Mouse (Mus musculus): ENCODE measurements at regions not wholly inside any gene's neighbourhood (a gene's known extent, or its start where the extent isn't known, plus 50 kb on each side); places are given as distances from the start of the nearest gene placed in this dataset.

DNA sequence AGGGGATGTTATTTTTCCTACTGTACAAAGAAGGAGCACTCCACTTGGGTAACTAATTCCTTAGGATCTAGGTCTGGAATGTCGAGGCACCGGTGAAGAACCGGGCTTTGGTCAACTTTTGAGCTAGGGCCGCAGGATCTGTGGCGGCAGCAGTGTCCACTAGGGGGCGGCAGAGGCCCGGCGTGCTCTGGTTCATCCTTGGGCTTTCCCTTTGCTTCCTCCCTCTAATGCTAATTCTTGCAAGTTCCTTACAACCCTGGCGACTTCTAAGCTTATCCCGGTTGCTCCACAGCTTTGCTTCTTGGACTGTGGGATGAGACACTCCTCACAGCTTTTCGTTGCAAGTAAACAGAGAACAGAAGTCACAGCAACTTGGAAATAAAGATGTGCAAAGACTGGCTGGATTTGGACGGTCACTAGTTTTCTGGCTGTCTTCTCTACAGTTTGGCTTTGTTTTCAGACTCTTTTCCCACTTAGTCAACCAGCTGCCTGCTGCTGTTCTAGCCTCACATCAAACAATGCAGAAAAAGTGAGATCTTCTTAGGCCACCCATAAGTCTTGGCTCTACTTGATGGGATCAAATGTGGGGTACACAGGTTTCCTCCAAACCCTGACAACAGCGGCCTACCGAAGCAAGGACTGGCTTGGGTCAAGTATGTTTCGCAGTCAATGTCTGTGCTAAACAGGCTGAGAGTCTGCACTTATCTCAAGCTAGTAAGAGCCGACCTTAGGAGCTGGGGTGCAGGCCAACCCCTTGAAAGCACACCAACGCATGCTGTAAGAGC lies 51.2 kb upstream of the Tmem72 start:
- DNase-seq (ENCODE audit: low spot score): peak; percentile 62

- DNase-seq (ENCODE audit: low spot score): no peak
Measured at GRCm38 (mm10) chr6:116774954-116775675, 58.4 kb upstream of the Tmem72 start.

DNA sequence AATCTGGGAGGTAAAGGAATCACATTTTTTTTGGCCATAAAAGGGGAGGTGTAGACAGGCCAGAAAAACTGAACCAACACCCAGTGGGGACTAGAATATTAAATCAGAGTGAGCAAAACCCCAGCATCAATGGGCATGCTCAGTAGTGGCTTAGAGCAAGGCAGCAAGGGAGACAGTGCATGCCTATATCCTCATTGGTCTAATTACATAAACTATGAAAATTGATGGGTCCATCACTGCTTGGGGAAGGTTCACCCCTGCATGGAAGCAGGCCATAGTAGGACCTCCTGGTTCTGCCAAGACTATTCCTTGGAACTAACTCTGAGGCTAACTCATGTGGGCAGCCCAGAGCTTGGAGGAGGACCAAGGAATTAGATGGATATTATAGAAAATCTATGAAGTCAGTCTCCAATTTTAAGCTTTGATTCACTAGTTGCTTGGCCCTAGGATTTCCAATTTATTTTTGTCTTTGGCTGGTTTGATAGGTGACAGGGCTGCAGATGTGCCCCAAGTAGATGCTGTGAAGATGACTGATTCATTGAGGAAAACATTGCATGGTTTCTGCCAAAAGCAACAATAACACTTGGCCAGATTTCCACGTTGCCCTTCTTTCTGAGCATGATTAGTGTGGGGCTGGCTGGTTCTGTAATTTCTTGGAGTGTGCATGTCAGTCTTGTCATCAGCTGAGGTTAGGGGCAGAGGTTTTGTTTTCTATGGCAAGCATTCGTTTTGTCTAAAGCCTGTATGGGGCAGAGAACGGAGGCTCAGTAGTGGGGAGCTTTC lies 70.0 kb upstream of the Tmem72 start:
- DNase-seq (ENCODE audit: low spot score): no peak

DNA sequence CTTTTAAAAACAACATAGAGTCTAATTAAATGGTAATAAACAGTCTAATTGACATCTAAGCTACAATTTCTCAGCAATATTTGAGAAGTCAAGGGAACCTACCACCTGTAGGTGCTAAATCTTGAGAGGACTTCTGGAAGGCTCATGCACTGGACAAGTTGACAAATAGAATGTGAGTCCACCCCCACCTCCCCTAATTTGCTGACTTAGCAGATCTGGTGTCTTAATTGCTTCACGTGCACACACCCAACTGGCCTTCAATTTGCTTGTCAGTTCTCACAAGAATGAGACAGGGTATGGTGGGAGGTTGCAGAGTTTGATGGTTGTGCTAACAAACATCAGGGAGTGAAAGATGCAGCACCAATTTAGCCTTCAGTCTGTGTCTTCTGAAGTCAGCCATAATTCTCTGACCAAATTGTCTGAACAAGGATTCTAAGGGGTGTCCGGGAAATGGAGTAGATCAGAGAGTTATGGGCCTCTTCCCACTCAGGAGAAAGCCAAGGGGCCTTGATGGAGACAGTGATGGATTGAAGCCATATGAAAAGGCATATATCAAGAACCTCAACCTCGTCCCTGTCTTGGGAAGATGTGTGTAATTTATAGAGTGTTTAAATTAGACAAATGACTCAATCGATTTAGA lies 76.7 kb upstream of the Tmem72 start:
- DNase-seq (ENCODE audit: low spot score): no peak

DNA sequence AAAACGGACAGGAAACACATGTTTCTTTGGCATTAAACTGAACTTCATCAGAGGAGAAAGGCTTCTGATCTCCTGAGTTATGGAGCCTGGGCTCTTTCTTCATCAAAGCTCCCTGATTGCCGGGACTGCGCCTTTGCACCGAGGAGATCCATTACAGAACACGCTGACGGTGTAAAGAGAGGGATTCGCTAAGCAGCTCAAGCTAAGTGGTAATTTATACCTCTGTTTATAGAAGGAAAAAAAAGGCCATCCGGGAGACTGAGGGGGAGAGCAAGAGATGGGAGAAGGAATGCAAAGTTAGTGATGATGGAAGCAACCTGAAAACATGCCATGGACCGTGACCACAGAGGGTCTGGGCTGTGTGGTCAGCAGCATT lies 77.2 kb upstream of the Tmem72 start:
- no peak for DNase-seq (ENCODE audit: low spot score)

- DNase-seq (ENCODE audit: low spot score): peak; percentile 11
Measured at GRCm38 (mm10) chr6:116821215-116821912, 104.7 kb upstream of the Tmem72 start.

- no peak for DNase-seq (ENCODE audit: low spot score)
Measured at GRCm38 (mm10) chr6:116822605-116823004, 105.9 kb upstream of the Tmem72 start.

- DNase-seq (ENCODE audit: low spot score): no peak
Measured at GRCm38 (mm10) chr6:116825628-116826027, 108.9 kb upstream of the Tmem72 start.

- peak; percentile 42 for DNase-seq (ENCODE audit: low spot score)
Measured at GRCm38 (mm10) chr6:116829341-116829740, 112.6 kb upstream of the Tmem72 start.

DNA sequence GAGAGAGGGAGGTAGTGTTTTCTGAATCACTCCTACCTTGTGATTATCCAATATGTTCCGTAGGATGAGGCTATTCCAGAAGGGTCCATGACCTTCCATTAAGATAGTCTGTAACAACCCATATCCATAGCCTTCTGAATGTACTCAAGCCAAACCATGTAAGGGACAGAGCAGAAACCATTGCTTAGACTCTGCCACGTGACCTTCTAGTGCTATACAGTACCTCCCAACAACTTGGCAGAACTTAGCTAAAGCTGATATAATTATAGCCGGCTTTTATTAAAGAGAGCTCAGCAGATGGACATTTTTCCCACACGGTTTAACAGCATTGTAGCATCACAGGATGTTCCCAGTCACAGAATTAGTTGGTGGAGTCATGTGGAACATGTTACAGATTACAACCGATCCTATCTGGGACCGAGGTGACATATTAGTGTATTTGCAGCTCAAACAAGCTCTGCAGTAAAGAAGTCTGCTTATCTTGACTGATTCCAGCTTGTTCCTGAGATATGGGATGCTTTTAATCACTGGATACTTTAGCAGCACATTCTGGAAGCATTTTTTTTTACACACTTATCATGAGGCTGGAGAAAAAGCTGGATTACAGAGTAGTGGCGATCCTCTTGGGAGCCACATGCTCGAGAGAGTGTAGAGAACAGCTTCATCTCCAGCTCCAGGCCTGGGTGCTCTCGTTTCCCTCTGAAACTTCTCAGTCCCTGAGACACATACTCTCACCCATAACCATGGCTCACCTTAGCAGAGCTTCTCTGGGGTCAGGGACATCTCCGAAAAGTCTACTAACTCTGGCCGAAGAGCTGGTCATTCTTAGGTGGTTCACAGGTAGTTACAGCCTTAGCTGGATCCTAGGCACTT lies 129.5 kb upstream of the Tmem72 start:
- peak; percentile 8 for DNase-seq (ENCODE audit: low spot score)

- DNase-seq (ENCODE audit: low spot score): no peak
Measured at GRCm38 (mm10) chr6:116848538-116849093, 131.9 kb upstream of the Tmem72 start.

DNA sequence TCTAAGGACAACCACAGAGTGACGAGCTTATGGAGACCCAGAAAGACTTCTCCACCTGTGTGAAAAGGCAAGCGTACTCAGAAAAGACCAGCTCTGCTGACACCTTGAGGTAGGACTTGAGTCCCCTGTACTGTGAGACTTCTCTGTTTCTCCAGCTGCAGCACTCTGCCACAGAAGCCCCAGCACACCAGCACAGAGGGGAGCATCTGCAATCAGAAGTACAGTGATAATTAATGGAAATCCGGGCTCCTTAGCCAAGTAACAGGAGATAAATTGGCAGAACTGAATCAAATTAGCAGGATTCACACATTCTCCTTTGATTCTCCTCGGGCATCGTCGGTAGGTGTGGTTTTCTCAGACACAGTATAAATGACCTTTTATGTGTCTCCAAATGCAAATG lies 137.3 kb upstream of the Tmem72 start:
- no peak for DNase-seq (ENCODE audit: low spot score)

- DNase-seq (ENCODE audit: low spot score): no peak
Measured at GRCm38 (mm10) chr6:116856093-116856492, 139.4 kb upstream of the Tmem72 start.

- DNase-seq (ENCODE audit: low spot score): no peak
Measured at GRCm38 (mm10) chr6:116856917-116857491, 140.3 kb upstream of the Tmem72 start.

DNA sequence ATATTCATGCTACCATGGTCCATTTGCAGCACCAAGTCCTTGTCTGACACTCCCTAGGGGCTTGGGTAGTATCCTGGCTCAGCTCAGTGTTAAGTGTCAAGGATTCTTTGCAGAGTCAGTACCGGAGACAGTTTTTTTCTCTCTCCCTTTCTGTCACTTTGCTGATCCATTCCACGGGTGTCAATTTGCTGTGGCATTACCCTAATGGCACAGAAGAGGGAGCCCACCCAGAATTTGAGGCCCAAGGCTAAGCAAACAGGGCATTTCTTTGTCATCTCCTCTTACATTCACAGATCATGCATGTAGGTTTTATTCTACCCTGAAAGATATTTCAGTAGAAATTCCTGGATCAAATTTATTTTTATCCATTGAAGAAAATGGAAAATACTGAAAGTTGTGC lies 146.4 kb upstream of the Tmem72 start:
- no peak for DNase-seq (ENCODE audit: low spot score)

DNA sequence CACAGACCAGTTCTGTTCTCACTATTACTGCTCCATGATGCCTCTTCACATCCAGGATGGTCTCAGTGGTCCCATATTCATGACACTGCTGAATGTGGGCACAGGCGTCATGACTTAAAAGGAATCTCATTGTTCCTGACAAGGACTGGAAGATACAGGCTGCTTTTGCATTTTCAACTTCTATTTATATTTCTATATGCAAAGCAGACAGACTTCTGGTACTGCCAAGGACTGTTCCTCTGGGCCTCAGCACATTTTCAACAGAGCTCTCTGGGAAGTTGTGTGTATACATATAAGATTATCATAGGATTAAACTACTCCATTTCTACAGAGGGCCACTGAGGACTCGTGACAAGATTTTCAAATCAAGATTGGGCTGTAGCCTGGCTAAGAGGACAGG lies 146.9 kb upstream of the Tmem72 start:
- DNase-seq (ENCODE audit: low spot score): no peak

GRCm38 (mm10) chr6:116893299-116893698 lies 176.6 kb upstream of the Tmem72 start:
- DNase-seq (ENCODE audit: low spot score): no peak

DNA sequence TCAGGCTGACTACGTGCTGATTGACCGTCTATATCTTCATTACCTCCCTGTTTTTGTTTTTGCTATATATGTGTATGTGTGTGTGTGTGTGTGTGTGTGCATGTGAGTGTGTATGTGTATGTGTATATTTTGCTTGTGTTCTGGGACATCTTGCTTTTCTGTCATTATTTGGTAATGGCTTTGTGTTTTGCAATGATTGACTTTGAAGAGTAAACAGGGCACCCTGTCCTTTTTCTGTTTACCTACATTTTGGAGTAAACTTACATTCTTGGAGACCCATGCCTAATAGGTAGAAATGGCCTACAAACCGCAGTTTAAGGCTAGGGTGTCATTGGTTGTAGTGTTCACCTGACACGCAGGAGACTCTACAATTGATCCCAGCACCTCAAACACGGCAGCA lies 177.5 kb upstream of the Tmem72 start:
- no peak for DNase-seq (ENCODE audit: low spot score)

DNA sequence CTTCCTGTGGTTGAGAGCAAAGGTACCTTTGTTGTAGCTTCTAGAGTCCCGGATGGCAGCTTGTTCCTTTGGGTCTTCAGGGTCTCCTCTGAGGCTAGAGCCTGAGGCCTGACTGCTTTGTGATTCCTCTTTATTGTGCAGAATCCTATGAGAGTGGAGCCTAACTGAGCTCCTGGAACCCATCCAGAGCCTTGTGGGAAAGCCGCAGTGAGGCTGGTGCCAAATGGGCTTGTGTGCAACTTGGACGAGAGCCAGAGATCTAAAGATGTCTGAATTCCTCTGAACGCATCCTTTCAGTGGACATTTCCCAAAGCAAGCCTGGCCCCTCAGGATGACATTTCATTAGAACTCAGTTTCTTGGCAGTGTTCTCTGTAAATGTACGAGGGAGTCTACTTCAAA lies 178.4 kb upstream of the Tmem72 start:
- DNase-seq (ENCODE audit: low spot score): peak; percentile 5

DNA sequence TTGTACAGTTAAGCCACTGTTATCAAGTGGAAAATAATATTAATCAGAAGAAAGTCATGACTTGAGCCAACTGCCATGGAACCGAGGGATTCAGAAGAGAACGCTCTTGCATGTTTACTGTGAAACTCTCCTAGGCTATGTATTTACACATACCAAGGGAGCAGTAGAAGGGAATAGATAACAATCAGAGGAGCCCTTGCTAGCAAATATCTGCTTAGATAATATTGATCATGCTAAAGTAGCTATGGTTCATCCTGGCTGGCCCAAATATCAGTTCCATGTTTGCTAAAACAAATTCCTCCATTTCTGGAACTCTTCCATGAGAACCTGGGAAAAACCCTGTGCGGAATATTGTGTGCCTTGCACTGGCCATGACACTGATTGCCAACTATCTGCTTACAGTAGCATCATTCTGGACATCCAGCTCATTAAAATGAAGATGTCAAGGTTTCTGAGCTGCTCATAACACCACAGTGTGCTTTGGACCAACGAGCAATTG lies 179.5 kb upstream of the Tmem72 start:
- peak; percentile 5 for DNase-seq (ENCODE audit: low spot score)
